25 mouse cellular contexts compared by ENCODE assay signal in genomic region chr13:113435117-113435516, GRCm38 (mm10).
DNase-seq lines count a peak whose midpoint lies in the region; ATAC-seq and TF ChIP-seq lines count a peak whose summit lies in the region.
"Had no signal": no experiment of that assay in that cellular context is flagged by ENCODE, and none has a peak within 500 bp of the region (broad histone marks: within the 10 kb centered on the region; RNA-seq: fewer than 3 reads in every experiment).

No protein-coding gene starts in this region.

- H3K9ac ChIP-seq in lung, postnatal 0 days (replicated peaks; ENCODE audit: low read depth), result no peak overlapping the region
- no peak overlapping the region for H3K9ac ChIP-seq in hindbrain, postnatal 0 days (replicated peaks; ENCODE audit: low read length)
- H3K9ac ChIP-seq: forebrain, embryonic 13.5 days; heart, embryonic 12.5 days; heart, embryonic 15.5 days; hindbrain, embryonic 12.5 days; hindbrain, embryonic 15.5 days had no signal

- 77% methylated on average over 4 of the region's 4 CpGs for WGBS in lung, postnatal 0 days
- 82% methylated on average over 4 of the region's 4 CpGs for WGBS in kidney, adult 2 months
- 92% methylated on average over 4 of the region's 4 CpGs for WGBS in hindbrain, postnatal 0 days

- H3K4me1 ChIP-seq in lung, postnatal 0 days (ENCODE audit: insufficient read depth, low read depth, low read length), result peaks cover 7% of the 10 kb centered on the region; the same call in 1 of the 2 replicates
- H3K4me1 ChIP-seq in kidney, adult 2 months (ENCODE audit: control insufficient read depth, insufficient read depth, low read length), result no peaks in the 10 kb centered on the region
- no peaks in the 10 kb centered on the region for H3K4me1 ChIP-seq in hindbrain, postnatal 0 days (ENCODE audit: insufficient read depth, low read length)
- H3K4me1 ChIP-seq: forebrain, embryonic 10.5 days; forebrain, embryonic 13.5 days; hindbrain, embryonic 12.5 days; hindbrain, embryonic 15.5 days had no signal

- no peak for TF ChIP-seq POLR2A in kidney, adult 2 months (IDR thresholded peaks at IDR 0.05; ENCODE audit: low read depth, low read length)

- no peak overlapping the region for H3K27ac ChIP-seq in lung, postnatal 0 days (ENCODE audit: low read length)
- no peak overlapping the region for H3K27ac ChIP-seq in kidney, adult 2 months (ENCODE audit: insufficient read depth, low read depth, low read length)
- H3K27ac ChIP-seq in hindbrain, postnatal 0 days, result no peak overlapping the region
- H3K27ac ChIP-seq: forebrain, embryonic 10.5 days; forebrain, embryonic 13.5 days; heart, embryonic 15.5 days; hindbrain, embryonic 12.5 days; hindbrain, embryonic 15.5 days had no signal

- no peak overlapping the region for H3K4me3 ChIP-seq in lung, postnatal 0 days (ENCODE audit: low read depth, low read length)
- H3K4me3 ChIP-seq in kidney, adult 2 months (ENCODE audit: insufficient read depth, low read depth, low read length), result no peak overlapping the region
- H3K4me3 ChIP-seq in hindbrain, postnatal 0 days (ENCODE audit: low read length), result no peak overlapping the region
- H3K4me3 ChIP-seq: forebrain, embryonic 10.5 days; forebrain, embryonic 13.5 days; heart, embryonic 12.5 days; heart, embryonic 15.5 days; hindbrain, embryonic 12.5 days; hindbrain, embryonic 15.5 days had no signal

- H3K4me2 ChIP-seq in lung, postnatal 0 days (replicated peaks; ENCODE audit: low read depth, low read length), result no peak overlapping the region
- H3K4me2 ChIP-seq in hindbrain, postnatal 0 days (ENCODE audit: low read depth, low read length), result no peak overlapping the region
- H3K4me2 ChIP-seq: forebrain, embryonic 13.5 days; heart, embryonic 12.5 days; heart, embryonic 15.5 days; hindbrain, embryonic 12.5 days; hindbrain, embryonic 15.5 days had no signal

- TF ChIP-seq CTCF in lung, postnatal 0 days (IDR thresholded peaks at IDR 0.05), result no peak
- TF ChIP-seq CTCF in kidney, adult 2 months (conservative IDR thresholded peaks at IDR 0.05; ENCODE audit: insufficient read depth, insufficient read length, low read depth, low read length), result no peak
- no peak for TF ChIP-seq CTCF in hindbrain, postnatal 0 days (IDR thresholded peaks at IDR 0.05; ENCODE audit: low read depth)

- peak; percentile 16 for DNase-seq in lung, postnatal 0 days (ENCODE audit: low spot score)
- no peak for DNase-seq in lung, adult 18-20 months
- no peak for DNase-seq in kidney, adult 2 months
- DNase-seq in thymus, adult 18-20 months, result no peak
- no peak for DNase-seq in hindbrain, postnatal 0 days (ENCODE audit: low spot score)
- DNase-seq: adrenal gland, adult 2 months; adrenal gland, postnatal 14 days; cerebellum, adult 11-12 months; cerebellum, adult 8-10 months; cerebellum, postnatal 10 days; cerebellum, postnatal 36 days; gastrocnemius, postnatal 10 days; heart, adult 18-20 months; heart, postnatal 14 days; heart, postnatal 4 days had no signal

- ATAC-seq in lung, postnatal 0 days, result no peak
- ATAC-seq in granulocyte monocyte progenitor cell, adult 5-6 weeks (replicated peaks; ENCODE audit: poor library complexity, severe bottlenecking), result peak; percentile 73
- peak; percentile 60 for ATAC-seq in megakaryocyte progenitor cell, adult 5-6 weeks (replicated peaks; ENCODE audit: poor library complexity)
- no peak for ATAC-seq in hindbrain, postnatal 0 days
- ATAC-seq: CD4-positive, CD25-positive, alpha-beta regulatory T cell, adult 4 months; forebrain, embryonic 13.5 days; forebrain, embryonic 16.5 days had no signal

- no peaks in the 10 kb centered on the region for H3K27me3 ChIP-seq in lung, postnatal 0 days (replicated peaks; ENCODE audit: insufficient read depth, low read length)
- no peaks in the 10 kb centered on the region for H3K27me3 ChIP-seq in kidney, adult 2 months (replicated peaks; ENCODE audit: control insufficient read depth, insufficient read depth, low read length)
- no peaks in the 10 kb centered on the region for H3K27me3 ChIP-seq in hindbrain, postnatal 0 days (ENCODE audit: insufficient read depth, low read length)
- H3K27me3 ChIP-seq: forebrain, embryonic 13.5 days; heart, embryonic 12.5 days; heart, embryonic 15.5 days; hindbrain, embryonic 12.5 days; hindbrain, embryonic 15.5 days had no signal

- H3K9me3 ChIP-seq in lung, postnatal 0 days (ENCODE audit: low read length), result no peaks in the 10 kb centered on the region
- no peaks in the 10 kb centered on the region for H3K9me3 ChIP-seq in hindbrain, postnatal 0 days (ENCODE audit: low read length)
- H3K9me3 ChIP-seq: forebrain, embryonic 10.5 days; forebrain, embryonic 13.5 days; hindbrain, embryonic 12.5 days; hindbrain, embryonic 15.5 days had no signal

- no peaks in the 10 kb centered on the region for H3K36me3 ChIP-seq in lung, postnatal 0 days (ENCODE audit: insufficient read depth, low read length)
- no peaks in the 10 kb centered on the region for H3K36me3 ChIP-seq in kidney, adult 2 months (ENCODE audit: control insufficient read depth, insufficient read depth, low read length)
- no peaks in the 10 kb centered on the region for H3K36me3 ChIP-seq in hindbrain, postnatal 0 days (ENCODE audit: insufficient read depth, low read length)
- H3K36me3 ChIP-seq: forebrain, embryonic 10.5 days; heart, embryonic 12.5 days; heart, embryonic 15.5 days; hindbrain, embryonic 12.5 days; hindbrain, embryonic 15.5 days had no signal

- TF ChIP-seq EP300 in lung, postnatal 0 days (IDR thresholded peaks at IDR 0.05), result no peak

Comparison
In these comparisons a context has a peak if more than half of its experiments do, and no peak if none do; other contexts are left out.
1. ATAC-seq: peak in granulocyte monocyte progenitor cell, adult 5-6 weeks (single experiment) and megakaryocyte progenitor cell, adult 5-6 weeks (single experiment); none in lung, postnatal 0 days (single experiment) and hindbrain, postnatal 0 days (single experiment).